Mouse (Mus musculus) retina, postnatal 1 day (tissue): ENCODE measurements around the gene Gpcpd1.

Experiments
- DNase-seq: peaks from one replicate; pipeline ENCODE4 v3.0.0-alpha.2; 2012

Gene Gpcpd1

DNA sequence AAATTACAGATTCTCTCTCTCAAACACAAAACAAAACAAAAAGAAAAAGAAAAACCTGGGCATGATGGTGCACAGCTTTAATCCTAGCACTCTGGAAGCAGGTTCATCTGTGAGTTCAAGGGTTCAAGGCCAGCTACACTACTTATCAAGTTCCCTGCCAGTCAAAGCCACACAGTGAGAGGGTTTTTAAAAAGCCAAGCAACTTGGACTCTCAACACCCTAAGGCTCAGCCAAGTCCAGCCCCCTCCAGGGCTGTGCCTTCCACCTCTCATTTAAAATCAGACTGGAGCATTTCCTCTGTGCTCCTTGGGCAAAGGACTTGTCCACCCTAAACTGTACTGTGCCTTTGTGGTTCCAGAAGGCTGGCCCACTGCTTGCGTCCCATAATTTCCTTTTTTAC lies 3.3 kb downstream of the Gpcpd1 start:
- DNase-seq: no peak

- DNase-seq: no peak
Measured at GRCm38 (mm10) chr2:132583126-132583525, 4.4 kb downstream of the Gpcpd1 start.

DNA sequence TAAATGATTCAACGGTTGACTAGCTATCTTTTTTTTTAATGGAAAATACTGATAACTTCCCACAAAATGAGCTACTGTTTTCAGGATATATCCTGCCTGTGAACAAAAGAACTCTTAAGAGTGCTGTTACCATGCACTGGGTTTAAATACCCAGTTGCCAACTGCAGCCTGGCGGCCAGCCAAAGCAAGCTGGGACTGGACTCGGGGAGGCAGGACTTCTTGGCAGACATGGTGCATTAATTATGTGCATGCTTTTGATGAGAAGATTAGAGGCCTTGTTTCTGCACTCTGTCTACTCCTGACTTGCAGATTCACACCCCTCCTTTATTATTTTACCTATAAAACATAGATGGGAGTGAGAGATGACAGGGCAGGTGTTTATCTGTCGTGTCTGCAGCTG lies 5.3 kb downstream of the Gpcpd1 start:
- DNase-seq: peak; percentile 81

- no peak for DNase-seq
Measured at GRCm38 (mm10) chr2:132579689-132580088, 7.8 kb downstream of the Gpcpd1 start.

GRCm38 (mm10) chr2:132578711-132579110 lies 8.8 kb downstream of the Gpcpd1 start:
- no peak for DNase-seq

- DNase-seq: peak; percentile 97
Measured at GRCm38 (mm10) chr2:132578059-132578458, 9.5 kb downstream of the Gpcpd1 start.

DNA sequence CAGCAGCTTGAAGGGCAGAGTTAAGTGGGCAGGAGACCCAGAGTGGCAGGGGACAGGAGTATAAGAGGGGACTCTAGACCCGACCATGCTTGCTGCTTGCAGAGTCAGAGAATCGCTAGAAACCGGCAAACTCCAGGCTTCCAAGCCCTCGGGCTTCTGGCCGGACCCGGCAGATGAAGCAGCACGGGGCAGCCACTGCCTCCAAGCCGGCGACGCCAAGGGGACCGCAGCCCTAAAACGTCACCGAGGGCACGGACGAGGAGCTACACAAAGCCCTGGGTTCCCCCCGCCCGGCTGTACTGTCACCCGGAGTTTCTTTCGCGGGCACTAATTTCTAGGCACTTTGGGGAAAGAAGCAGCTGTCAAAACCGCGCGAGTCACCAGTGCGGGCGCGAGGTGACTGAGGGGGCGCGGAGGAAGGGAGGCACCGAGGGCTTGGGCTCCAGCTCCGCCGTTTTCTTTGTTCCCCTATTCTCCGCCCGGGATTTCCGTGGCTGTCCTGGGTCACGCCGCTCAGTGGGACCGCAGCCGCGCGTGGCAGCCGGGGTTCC lies 10.0 kb downstream of the Gpcpd1 start:
- DNase-seq: no peak

- no peak for DNase-seq
Measured at GRCm38 (mm10) chr2:132576522-132577135, 10.9 kb downstream of the Gpcpd1 start.

GRCm38 (mm10) chr2:132575759-132576439 lies 11.6 kb downstream of the Gpcpd1 start:
- no peak for DNase-seq

DNA sequence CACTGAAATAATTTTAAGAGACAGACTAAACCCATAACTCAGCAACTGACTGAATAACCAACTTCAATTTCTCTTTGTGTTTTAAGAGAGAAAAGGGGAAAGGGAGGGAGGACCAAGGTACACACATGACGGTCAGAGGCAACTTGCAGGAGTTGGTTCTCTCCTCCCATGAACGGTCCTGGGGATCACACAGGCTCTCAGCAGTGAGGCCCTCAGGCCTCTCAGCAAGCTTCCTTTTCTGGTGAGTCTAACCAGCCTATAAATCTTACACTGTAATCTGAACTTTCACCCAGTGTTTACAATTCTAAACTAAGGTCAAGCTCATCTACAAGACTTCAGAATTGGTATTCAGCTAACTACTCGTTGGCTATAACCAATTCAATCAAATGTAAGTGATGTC lies 12.3 kb downstream of the Gpcpd1 start:
- DNase-seq: no peak

- no peak for DNase-seq
Measured at GRCm38 (mm10) chr2:132573280-132573679, 14.2 kb downstream of the Gpcpd1 start.

GRCm38 (mm10) chr2:132572651-132573050 lies 14.9 kb downstream of the Gpcpd1 start:
- no peak for DNase-seq

DNA sequence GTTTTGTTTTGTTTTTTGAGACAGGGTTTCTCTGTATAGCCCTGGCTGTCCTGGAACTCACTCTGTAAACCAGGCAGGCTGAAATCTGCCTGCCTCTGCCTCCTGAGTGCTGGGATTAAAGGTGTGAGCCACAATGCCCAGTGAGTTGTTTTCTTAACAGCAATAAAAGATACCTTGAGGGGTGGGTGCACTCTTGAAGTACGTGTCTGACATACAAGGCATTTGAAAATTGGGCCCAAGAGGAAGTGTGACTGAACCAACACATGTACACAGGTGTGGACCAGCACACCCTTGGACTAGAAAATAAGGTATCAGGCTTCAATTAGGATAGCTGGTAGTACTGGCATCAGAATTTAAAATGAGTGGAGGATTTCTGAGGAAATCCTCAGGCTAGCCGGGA lies 16.2 kb downstream of the Gpcpd1 start:
- DNase-seq: no peak

DNA sequence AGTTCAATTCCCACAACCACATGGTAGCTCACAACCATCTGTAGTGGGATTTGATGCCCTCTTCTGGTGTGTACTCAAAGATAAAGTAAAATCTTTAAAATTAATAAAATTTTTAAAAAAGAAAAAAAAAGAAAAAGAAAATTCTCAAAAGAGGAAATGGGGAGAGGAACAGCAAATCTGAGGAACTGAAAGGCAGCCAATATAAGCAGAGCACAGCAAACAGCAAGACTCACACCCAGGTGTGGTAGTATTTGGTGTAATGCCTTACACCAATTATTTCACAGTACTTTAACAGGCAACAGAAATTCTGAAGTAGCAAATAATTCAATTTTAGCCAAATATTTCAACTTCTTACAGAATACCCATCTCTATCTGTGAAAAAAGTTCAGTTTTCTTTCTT lies 16.7 kb downstream of the Gpcpd1 start:
- DNase-seq: no peak

- DNase-seq: no peak
Measured at GRCm38 (mm10) chr2:132569686-132570085, 17.8 kb downstream of the Gpcpd1 start.

DNA sequence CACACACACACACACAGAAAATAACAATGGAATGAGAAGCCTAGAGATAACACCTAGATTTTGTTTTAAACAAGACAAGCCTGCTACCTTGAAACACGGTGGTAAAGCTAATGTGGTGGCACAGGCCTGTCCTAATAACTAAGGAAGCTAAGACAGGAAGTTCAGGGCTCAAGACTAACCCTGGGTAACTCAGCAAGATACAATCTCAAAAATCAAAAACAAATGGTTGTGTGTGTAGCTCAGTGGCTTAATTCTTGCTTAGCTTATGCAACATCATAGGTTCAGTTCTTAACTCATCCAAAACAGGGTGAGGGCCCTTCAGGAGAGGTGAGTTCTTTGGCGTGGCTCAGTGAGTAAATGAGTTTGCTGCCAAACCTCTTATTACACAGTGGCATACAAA lies 20.1 kb downstream of the Gpcpd1 start:
- no peak for DNase-seq

- no peak for DNase-seq
Measured at GRCm38 (mm10) chr2:132561860-132562259, 25.7 kb downstream of the Gpcpd1 start.

DNA sequence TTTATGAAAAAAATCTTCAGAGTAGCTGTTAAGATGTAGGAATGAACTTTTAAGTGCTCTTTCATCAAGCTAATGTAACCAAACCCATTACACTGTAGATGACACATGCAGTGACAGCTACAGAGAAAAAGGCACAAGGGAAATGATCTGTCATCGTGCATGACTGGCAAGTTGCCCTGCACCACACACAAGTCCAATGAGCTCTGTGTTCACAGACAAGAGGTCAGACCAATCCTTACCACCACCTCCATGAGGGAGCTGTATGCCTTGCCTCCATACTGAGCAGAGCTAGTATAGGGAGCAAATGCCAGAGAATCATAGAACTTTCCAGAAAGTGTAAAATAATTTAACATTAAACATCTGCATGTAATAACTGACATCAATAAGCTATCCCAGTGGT lies 59.7 kb downstream of the Gpcpd1 start:
- no peak for DNase-seq

GRCm38 (mm10) chr2:132526894-132527532 lies 60.5 kb downstream of the Gpcpd1 start:
- DNase-seq: peak; percentile 19

- DNase-seq: no peak
Measured at GRCm38 (mm10) chr2:132526110-132526509, 61.4 kb downstream of the Gpcpd1 start.

GRCm38 (mm10) chr2:132518021-132518901 lies 69.3 kb downstream of the Gpcpd1 start:
- peak; percentile 26 for DNase-seq

DNA sequence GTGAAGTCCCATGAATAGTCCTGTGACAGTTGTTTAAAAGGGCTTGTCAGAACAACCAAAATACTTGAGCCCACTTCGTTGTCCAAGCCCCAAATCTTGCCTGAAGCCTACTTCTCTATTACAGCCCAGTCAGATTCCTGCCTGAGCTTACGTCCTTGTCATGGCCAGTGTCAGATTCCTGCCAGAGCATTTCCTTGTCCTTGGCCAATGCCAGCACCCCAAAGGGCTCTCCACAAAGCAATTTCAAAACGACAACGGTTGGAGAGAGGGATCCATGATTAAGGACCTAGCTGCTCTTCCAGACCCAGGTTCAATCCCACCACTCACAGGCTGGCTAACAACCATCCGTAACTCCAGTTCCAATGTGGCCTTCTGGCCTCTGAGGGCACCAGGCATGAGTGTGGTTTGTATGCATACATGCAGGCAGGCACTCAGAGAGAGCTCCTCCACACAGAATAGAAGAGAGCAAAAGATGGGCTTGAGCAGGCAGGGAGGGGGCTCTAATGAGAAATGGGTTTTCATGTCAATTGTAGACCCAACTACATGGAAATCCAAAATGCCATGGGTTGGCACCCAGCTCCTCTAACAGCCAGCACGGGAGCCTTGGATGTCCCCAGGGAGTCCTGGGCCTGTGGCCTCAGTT lies 70.2 kb downstream of the Gpcpd1 start:
- DNase-seq: no peak
